Mouse (Mus musculus) erythroid progenitor cell, adult 5-6 weeks (primary cell): ENCODE data around the gene Gm2381. TPM values are rescaled to one million over a fixed set of nuclear protein-coding genes. Genes with fewer than 3 reads are reported as not detected.
"Not testable (repeated sequence)": the region's sequence is repeated elsewhere in the genome, so short reads cannot be mapped to it uniquely, and the experiment has no call there.

Experiments used
- ATAC-seq: replicated peaks from 2 replicates; pipeline ENCODE4 v1.8.0; 2016; ENCODE audit warnings: moderate number of reproducible peaks, mild to moderate bottlenecking, moderate TSS enrichment, inconsistent platforms; ENCODE audit not compliant: poor library complexity, low FRiP score, severe bottlenecking
- total RNA-seq, 2 experiments: library from RNA; stranded (forward) in 1 of 2; stranded (reverse) in 1 of 2; fragments of 150-400 nt in 1 of 2; fragments of 186-747, 209-891 nt in 1 of 2; gene quantifications; 2 replicates each; pipeline versions ENCODE4 v1.2.3 to v1.2.4; 2015 to 2017; ENCODE audit warnings: low replicate concordance in 2 of 2

Gm2381 gene
- total RNA-seq (2015; ENCODE audit: low replicate concordance) (not detected in 2 replicates), total RNA-seq (2017; ENCODE audit: low replicate concordance) (not detected in 2 replicates)

- not testable (repeated sequence) for ATAC-seq
Observed at GRCm38 (mm10) chr7:42866801-42867458, at the start of gene Gm2381. Gene Gm2381, minus strand, starts transcription at chr7:42867234.

DNA sequence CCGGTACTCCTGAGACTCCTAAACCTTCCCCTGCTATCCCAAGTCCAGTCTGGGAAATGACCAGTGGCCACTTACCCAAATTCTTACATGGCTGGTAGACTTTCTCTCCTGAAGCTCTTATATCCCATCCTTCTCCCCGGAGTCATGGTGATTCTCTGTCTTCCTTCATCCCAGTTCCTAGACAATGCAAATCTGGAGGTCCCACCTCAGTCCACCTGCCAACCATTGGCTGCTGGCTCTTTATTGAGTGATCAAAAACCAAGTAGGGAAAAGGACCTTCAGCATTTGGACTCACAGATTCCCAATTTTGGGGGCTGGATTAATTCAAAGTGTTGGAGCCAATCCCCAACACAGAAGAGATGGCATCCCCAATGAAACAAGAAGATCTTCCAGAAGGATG is 31.0 kb upstream of the Gm2381 start:
- ATAC-seq, result not testable (repeated sequence)

DNA sequence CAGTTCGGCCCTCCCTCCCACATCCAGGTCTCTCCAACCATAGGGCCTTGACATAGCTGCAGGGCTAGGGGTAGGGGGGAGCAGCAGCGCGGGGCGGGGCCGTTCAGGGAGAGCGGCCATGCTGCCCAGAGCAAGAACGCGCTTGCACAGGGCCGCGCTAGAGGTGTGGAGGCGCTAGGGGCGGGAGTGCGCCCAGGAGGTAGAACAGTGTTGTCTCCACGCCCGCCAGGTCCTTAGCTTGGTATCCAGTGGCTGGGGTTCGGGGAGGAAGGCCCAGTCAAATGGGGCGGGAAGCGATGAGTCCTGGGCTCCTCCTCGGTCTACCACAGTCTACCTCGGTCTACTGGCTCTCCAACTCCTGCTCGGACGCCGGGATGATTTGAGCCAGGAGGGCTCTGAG is 11.1 kb upstream of the Gm2381 start:
- ATAC-seq, result no peak

DNA sequence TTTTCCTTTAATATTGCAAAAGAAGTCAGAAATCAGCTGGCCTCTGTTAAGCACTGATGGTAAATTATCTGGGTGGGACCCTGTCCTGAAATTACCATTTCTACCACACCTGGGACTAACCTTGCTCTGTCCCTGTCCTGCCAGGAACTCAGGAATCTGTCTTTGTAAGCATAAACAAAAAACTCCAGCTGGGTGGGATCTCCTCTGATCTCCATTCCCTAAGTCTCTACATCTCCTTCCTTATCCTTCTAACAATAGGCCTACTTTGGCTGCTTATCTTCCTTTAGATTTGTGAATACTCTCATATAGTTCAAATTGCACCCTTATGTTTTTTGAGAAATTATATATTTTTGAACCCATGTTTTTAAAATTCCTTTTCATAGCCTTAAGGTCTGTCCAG is 28.7 kb downstream of the Gm2381 start:
- not testable (repeated sequence) for ATAC-seq

- ATAC-seq, result no peak
Observed at GRCm38 (mm10) chr7:42832221-42832620, 34.8 kb downstream of the Gm2381 start.

DNA sequence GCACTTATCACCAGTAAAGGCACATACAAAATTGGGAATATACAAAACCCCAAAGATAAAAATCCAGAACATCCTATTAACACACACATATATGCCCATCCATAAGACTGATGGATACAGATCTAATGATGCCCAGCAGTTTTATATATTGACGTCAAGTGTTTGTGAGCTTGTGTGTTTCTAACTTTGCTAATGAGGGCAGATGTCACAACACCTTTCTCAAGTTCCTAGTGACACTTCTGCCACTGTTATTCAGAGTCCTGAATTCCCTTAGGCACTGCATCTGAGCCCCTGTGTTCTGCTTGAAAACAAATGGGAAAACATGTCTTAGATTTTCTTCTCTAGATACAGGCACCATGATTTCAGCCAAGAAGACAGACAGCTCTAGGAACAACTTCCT is 73.6 kb downstream of the Gm2381 start, which contains the start of gene Vmn2r62:
TSS of gene Vmn2r62 (minus strand) at position 101 of the 400 bp plus-strand sequence.
- not testable (repeated sequence) for ATAC-seq

Other genes starting within 250 kb of the Gm2381 start
- 1.1 TPM in 1 of 2 replicates, not detected in the other for gene Zfp976, start 224.6 kb downstream of the Gm2381 start, total RNA-seq (2015; ENCODE audit: low replicate concordance)
- not detected in 2 replicates for gene Zfp976, start 224.6 kb downstream of the Gm2381 start, total RNA-seq (2017; ENCODE audit: low replicate concordance)
- 1.7 and 1.8 TPM in 2 replicates for gene Zfp975, start 174.5 kb downstream of the Gm2381 start, total RNA-seq (2015; ENCODE audit: low replicate concordance)
- 0.51 TPM in 1 of 2 replicates, not detected in the other for gene Zfp975, start 174.5 kb downstream of the Gm2381 start, total RNA-seq (2017; ENCODE audit: low replicate concordance)
- not detected in 2 replicates for gene Gm17067, start 140.2 kb downstream of the Gm2381 start, total RNA-seq (2015; ENCODE audit: low replicate concordance)
- not detected in 2 replicates for gene Gm17067, start 140.2 kb downstream of the Gm2381 start, total RNA-seq (2017; ENCODE audit: low replicate concordance)
- gene Vmn2r62, start 73.7 kb downstream of the Gm2381 start, total RNA-seq (2015; ENCODE audit: low replicate concordance), result not detected in 2 replicates
- not detected in 2 replicates for gene Vmn2r62, start 73.7 kb downstream of the Gm2381 start, total RNA-seq (2017; ENCODE audit: low replicate concordance)
- not detected in 2 replicates for gene Vmn2r63, start 66.6 kb upstream of the Gm2381 start, total RNA-seq (2015; ENCODE audit: low replicate concordance)
- gene Vmn2r63, start 66.6 kb upstream of the Gm2381 start, total RNA-seq (2017; ENCODE audit: low replicate concordance), result not detected in 2 replicates
- gene Gm9268, start 151.5 kb upstream of the Gm2381 start, total RNA-seq (2015; ENCODE audit: low replicate concordance), result not detected in 2 replicates
- not detected in 2 replicates for gene Gm9268, start 151.5 kb upstream of the Gm2381 start, total RNA-seq (2017; ENCODE audit: low replicate concordance)
- not detected in 2 replicates for gene Zfp936, start 247.0 kb upstream of the Gm2381 start, total RNA-seq (2015; ENCODE audit: low replicate concordance)
- gene Zfp936, start 247.0 kb upstream of the Gm2381 start, total RNA-seq (2017; ENCODE audit: low replicate concordance), result not detected in 2 replicates